Mouse (Mus musculus): ENCODE data around the gene Lmbr1l.
A peak's percentile ranks its signal among the peaks of the same experiment; 100 is the strongest.

Lmbr1l gene

DNA sequence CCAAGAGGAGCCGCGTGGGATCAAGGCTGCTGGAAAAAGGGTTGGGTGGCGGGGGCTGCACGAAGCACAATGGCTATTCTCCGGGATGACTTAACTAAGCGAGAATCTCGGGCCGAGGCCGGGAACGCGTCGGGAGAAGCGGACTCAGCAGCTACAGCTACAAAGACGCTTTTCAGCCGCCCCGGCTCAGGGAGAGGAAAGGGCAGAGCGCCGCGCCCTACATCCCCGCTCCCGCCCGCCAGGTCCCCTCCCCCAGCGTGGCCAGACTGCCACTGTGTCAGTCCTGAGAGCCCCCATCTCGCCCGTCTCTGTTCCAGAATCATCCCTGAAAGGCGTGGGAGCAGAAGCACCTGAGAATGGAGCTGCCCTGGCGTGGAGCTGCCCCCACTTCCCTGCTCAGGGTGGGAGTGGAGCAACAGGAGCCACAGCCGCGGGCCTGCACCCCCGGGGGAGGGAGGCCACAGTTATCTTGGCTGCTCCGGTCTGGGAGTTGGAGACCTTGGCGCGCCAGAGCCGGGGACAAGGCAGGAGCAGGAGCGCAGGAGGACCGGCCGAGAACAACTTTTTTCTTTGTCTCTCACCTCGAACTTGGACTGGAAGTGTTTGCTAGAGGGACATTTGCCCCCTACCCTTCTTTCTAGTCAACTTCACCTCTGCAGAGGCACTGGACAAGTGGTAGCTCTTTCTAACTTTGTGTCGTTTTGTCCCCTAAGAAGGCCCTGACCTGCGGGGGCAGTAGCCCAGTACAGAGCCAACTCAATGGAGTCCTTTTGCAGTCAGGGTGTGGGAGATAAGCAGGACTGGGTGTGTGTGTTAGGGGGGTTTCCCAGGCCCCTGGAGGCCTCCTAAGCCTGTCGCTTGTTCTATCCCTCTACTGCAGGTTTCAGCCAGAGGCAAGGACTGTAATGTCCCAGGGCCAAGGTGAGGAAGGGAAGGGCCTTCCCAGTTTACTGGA, 22.1 kb downstream of the Lmbr1l start:
- peak in 1 of 2 experiments; percentile 31 for DNase-seq (ENCODE audit: low spot score in 2 of 2)

GRCm38 (mm10) chr15:98894746-98895634, 23.0 kb downstream of the Lmbr1l start:
- no peak for DNase-seq (ENCODE audit: low spot score in 2 of 2)

GRCm38 (mm10) chr15:98893940-98894745, 23.9 kb downstream of the Lmbr1l start, which contains the start of gene Rhebl1:
Gene Rhebl1, minus strand, starts transcription at chr15:98894540.
- peak in 1 of 2 experiments; percentile 28 for DNase-seq (ENCODE audit: low spot score in 2 of 2)

GRCm38 (mm10) chr15:98893036-98893435, 25.0 kb downstream of the Lmbr1l start:
- DNase-seq (ENCODE audit: low spot score in 2 of 2), result no peak

DNA sequence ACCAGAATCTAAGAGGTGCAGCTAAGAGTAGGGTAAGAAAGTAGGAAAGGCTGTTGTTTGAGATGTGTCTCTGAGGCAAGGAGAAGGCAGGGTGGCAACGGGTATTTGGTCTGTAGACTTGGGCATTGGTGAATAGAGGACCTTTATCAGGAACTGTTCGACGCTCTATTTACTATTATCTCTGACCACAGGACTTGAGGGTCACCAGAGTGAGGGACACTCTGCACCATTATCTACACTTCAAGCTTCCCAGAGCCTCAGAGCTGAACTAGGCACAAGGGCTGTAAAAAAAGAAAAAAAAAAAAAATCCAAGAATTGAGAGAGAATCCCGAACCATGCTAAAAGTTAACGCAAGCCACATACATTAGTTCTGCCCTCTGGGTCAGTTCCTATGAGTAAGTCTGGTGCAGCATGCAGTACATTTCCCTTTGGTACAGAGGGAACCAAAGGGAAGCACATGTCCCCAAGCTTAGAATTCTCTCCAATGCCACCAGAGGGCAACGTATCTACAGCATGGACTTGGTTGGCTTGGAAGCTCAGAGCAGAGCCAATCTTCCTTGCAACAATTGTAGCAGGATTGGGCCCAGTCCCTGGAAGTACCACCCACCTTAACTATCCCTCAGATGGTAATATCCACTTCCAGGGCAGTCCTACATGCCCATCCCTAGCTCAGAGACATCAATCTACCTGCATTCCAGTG, 26.0 kb downstream of the Lmbr1l start:
- DNase-seq (ENCODE audit: low spot score in 2 of 2), result peak in 1 of 2 experiments; percentile 55

DNA sequence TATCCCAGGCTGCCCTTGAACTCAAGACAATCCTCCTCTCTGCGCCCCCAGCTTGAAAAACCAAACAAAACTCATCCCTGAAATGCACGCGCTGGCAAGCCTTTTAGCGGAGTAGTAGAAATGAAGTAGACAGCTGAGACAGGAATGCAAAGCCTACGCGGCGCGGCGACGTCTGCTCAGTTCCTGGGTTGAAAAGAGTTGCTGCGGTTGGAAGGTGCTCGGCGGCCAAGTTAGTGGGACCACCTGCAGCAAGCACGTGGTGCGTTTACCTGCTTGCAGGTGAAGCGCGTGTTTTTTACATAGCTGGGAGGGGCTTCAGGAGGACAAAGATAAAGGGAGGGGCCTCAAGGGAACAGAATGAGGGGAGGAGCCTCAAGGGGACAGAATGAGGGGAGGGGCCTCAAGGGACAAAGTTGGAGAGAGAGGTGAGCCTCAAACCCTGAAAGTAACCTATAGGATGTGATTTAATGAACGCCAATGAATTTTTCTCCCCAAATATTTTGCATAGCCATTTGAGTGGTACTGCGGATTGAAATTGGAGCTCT, 26.8 kb downstream of the Lmbr1l start:
- DNase-seq (ENCODE audit: low spot score in 2 of 2), result no peak

DNA sequence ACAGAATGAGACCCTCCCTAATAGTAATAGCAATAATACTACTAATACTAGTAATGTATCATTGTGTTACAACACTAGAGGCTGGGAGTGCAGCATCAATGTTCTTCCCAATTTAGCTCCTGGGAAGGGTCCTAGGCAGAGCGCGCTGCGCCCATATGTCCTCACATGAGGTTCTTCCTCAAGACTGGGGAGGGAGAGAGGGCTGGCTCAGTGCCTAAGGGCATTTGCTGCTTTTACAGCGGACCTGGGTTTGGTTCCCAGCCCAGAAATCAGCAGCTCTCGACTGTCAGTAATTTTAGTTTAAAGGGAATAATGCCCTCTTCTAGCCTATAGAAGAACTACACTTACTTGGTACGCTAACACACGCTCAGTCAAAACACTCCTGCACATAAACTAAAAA, 30.5 kb downstream of the Lmbr1l start:
- no peak for DNase-seq (ENCODE audit: low spot score in 2 of 2)

DNA sequence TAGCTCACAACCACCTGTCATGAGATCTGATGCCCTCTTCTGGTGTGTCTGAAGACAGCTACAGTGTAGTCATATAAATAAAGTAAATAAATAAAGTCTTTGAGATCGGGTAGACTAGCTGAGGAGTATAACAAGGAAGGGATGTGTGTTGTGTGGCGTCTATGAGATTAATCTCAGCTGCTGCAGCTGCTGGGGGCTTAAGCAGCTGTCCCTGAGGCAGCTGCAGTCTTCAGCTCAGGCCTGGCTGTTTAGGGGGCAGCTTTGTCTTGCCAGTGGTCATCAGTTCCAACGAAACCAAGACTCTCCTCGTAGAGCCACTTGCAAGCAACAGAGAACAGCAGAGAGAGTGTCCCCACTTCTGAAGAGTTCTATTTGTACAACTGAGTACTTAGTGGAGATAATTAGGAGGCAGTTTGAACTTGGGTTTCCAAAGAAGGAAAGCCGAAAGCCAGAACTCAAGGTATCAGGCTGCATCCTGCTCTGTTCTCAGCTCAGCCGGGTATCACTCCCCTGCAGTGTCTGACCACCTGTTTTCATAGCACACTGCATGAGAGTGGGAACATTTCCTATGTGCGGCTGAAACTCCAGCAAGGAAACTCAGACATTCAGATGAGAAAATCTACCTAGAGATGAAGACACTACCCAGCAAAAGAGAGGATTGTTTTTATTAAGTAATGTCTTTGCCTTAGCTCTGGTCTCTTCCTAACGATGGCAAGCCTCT, 31.2 kb downstream of the Lmbr1l start:
- DNase-seq (ENCODE audit: low spot score in 2 of 2), result no peak

GRCm38 (mm10) chr15:98884106-98884505, 33.9 kb downstream of the Lmbr1l start:
- no peak for DNase-seq (ENCODE audit: low spot score in 2 of 2)

DNA sequence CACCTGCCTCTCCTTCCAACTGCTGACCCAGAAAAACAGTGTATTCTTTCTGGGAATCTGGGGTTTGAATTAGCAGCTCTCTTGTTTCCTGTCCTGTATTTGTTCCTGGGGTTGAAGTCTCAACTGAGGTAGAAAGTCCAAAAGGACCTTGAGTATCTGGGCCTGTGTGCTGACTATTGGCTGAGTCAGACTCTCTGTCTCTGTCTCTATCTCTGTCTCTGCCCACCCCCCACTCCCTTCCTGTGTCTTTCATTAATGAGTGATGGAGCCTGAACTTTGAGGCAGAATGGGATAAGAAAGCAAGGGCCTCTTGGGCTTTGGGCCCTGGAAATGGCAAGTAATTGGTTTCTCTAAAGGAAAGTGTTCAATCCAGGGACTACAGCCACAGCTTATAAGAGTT, 34.4 kb downstream of the Lmbr1l start:
- DNase-seq (ENCODE audit: low spot score in 2 of 2), result no peak

DNA sequence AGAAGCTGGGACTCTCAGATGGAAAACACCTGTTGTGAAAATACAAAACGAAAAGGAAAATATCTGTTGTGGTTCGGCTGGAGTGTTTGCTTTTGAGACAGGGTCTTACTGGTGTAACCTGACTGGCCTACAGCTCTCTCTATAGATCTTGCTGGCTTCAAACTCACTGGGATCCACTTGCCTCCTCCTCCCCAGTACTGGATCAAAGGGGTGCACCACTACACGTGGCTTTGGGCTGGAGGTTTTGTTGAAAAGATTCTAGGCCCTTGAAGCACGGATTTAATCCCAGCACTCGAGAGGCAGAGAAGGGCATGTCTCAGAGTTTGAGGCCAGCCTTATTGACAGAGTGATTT, 36.4 kb downstream of the Lmbr1l start:
- no peak for DNase-seq (ENCODE audit: low spot score in 2 of 2)

DNA sequence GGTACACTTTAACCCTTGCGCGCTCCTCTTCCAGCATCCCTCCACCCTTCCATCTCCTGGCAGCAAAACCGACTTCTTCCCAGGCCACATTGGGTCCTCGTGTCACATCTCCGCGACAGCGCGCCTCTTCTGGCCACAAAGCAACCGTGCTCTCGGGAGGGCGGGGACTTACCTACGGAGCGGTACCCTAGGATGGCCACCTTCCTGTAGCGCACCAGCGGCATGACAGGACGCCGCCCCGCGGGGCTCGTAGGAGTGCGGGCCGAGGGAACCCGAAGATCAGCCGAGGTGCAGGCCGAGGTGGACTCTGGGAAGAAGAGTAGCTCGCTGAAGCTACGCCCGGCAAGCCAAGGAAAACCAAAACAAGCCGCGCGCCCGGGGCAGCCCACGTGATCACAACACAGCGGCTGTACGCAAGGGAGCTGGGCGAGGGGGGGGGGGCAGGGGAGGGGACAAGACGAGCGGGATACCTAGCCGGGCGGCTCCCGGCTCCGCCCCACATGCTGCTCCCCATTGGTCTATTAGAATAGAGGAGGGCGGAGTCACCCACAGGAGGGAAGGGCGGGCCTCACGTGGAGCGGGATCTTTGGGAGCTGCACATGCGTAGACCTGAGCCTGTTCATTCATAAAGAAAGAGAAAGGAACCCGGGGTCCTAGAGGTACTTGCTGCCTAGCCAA, 36.9 kb downstream of the Lmbr1l start:
- peak; percentile 83 to 90 for DNase-seq (ENCODE audit: low spot score in 2 of 2)

DNA sequence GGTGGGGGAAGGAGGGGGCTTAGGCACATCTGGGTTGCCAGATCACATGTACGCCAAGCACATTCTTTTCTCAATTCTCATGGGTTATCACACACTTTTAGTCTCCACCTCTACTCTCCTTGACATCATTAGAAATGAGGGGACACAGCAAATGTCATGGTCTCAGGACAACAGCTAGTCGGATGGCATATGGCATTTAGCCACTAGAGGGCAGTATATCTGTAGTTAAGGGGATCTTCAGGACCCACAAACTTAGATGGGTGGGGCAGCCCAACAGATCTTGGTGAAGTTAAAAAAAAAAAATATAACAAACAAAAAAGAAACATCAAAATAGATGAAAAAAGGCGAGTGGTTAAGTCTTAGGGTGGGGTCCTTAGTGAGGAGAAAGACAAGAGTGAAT, 40.7 kb downstream of the Lmbr1l start:
- DNase-seq (ENCODE audit: low spot score in 2 of 2), result peak; percentile 57 to 81

DNA sequence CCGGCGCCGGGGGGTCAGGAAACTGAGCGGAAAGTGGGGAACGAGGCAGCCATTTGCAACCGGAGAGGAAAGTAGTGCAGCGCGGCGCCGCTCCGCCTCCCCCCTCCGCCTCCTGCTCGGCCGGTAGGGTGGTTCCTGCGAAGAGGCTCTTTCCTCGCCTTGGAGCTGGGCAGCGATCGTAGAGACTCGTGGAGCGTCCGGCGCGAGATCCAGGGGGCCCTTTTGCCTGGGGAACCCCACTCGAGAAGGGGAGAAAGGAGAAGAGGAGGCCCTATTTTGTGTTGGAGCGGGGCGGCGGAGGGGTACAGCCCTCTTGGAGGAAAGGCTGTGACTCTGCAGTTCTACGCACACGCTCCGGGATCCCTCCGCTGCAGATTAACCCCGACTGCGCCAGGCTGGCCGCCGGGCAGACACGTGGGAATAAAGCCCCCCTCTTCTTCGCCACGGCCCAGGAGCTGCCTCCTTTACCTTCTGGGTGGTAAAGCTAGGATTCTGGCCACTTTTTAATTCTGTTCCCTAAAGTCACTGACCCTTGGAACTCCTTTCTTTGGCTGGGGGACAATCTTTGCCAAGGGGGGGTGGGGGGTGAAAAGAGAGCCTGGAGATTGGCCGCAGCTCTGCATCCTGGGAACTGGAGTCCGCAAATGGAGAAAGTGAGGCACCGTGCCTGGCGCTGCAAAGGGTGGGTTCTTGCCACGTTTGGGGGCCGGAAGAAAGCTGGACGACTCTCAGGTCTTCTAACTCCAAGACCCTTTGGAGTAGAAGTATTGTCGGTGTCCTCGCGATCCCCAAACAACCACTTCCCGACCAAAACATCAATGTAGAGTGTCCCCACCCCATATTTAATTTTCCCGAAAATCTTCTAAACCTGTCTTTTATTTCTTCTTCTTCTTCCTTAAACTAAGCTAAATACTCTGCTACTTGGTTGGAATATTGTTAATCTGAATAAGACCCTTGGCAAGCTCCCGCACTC, 45.8 kb downstream of the Lmbr1l start:
- DNase-seq (ENCODE audit: low spot score in 2 of 2), result peak; percentile 93 to 97

DNA sequence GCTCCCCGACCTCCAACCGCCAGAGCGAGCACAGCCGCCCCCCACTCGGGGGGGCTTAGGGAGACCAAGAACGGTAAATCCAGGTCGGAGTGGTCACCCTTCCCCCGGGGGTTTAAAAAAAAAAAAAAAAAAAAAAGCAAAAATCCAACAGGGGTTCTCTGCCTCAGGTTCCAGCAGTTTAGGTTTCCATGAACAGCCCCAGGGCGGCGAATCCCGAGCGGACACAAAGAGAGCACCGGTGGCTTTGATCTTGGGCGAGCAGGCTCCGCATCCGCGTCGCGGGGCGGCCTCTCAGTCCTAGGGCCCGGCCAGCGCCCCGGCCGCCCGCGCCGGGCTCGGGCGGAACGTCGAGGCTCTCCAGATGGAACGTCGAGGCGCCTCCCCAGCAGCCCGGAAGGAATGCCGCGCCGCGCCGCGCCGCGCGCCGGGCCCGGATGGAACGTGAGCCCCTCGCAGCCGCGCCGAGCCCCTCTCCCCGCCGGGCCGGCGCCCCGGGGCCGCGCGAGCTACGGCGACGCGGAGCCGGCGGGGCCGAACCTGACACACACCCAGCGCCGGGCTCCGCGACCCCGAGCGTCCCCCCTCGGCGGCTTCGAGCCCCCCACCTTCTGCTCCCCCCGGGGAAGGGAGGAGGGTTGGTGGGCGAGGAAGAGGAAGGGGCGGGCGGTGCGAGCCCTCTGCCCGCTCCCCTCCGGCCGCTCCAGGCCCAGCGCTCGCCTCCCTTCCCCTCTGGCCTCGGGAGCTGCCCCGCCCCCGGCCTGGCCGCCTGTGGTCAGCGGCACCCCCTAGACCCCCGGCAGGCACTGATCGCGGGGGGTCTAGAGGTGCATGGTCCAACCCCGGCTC, 46.7 kb downstream of the Lmbr1l start, which contains the start of gene Kmt2d:
Kmt2d (minus strand) TSS at position 135 of the 846 bp plus-strand sequence.
- DNase-seq (ENCODE audit: low spot score in 2 of 2), result peak in 1 of 2 experiments; percentile 63

- peak; percentile 57 to 64 for DNase-seq (ENCODE audit: low spot score in 2 of 2)
Measured at GRCm38 (mm10) chr15:98870179-98871069, 47.6 kb downstream of the Lmbr1l start.

Data from spleen, postnatal 10 days (tissue).